24 mouse cellular contexts compared by ENCODE assay signal in the genomic region with DNA sequence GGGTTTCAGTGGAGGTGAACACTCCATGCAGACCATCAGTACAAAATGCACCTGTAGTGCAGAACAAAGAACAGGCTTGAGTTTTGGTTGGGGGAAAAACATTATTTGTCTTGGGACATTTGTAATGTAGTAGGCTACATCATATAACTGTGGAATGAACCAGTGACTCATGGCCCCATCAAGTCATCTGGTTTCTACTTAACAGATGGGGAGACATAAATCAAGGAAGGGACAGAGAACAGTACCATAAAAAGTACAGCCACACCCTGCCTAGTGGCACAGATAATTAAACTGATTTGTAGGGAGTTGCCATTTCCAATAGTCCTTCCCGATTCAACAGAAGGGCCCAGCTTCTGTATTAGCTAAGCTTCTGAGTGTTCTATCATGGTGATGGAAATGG.
DNase-seq lines count a peak whose midpoint lies in the region.
"Had no signal": no experiment of that assay in that cellular context is flagged by ENCODE, and none has a peak within 500 bp of the region (broad histone marks: within the 10 kb centered on the region; RNA-seq: fewer than 3 reads in every experiment).

No protein-coding gene starts in this region.

- peak; percentile 1 for DNase-seq in cerebellum, adult 11-12 months
- no peak for DNase-seq in cerebellum, postnatal 25 days
- DNase-seq in heart, embryonic 10.5 days (ENCODE audit: low spot score), result peak; percentile 30
- DNase-seq in heart, postnatal 10 days, result no peak
- peak; percentile 29 for DNase-seq in 3134 (ENCODE audit: extremely low read depth, insufficient read length, low spot score)
- DNase-seq in large intestine, adult 2 months (ENCODE audit: low read depth, low spot score), result peak; percentile 54
- no peak for DNase-seq in frontal cortex, postnatal 36 days (ENCODE audit: low spot score in 2 of 2)
- DNase-seq in urinary bladder, adult 18-20 months (ENCODE audit: low spot score in 2 of 2), result no peak
- DNase-seq: adrenal gland, postnatal 14 days; B cell, adult 2 months; cerebellum, adult 11 months; embryo, embryonic 11 days; gastrocnemius, postnatal 10 days; heart, postnatal 14 days; heart, postnatal 4 days; kidney, adult 11 months had no signal

- H3K9me3 ChIP-seq in heart, embryonic 10.5 days, result no peaks in the 10 kb centered on the region
- H3K9me3 ChIP-seq: embryonic facial prominence, embryonic 10.5 days; embryonic facial prominence, embryonic 13.5 days; forebrain, embryonic 10.5 days; forebrain, embryonic 13.5 days; heart, embryonic 12.5 days; heart, embryonic 15.5 days had no signal

- H3K27me3 ChIP-seq in heart, embryonic 10.5 days (ENCODE audit: insufficient read depth, poor library complexity, severe bottlenecking), result no peaks in the 10 kb centered on the region
- H3K27me3 ChIP-seq: embryonic facial prominence, embryonic 13.5 days; forebrain, embryonic 13.5 days; heart, embryonic 12.5 days; heart, embryonic 15.5 days had no signal

- intact Hi-C loops in heart, postnatal 10 days (cut with DNase I), result no loop called here

- H3K36me3 ChIP-seq in heart, embryonic 10.5 days, result no peaks in the 10 kb centered on the region

- WGBS in heart, embryonic 10.5 days, result 91% methylated on average over 1 of the region's 1 CpGs
- 16% methylated on average over 1 of the region's 1 CpGs for WGBS in large intestine, adult 2 months

- H3K27ac ChIP-seq in heart, embryonic 10.5 days, result no peak overlapping the region
- H3K27ac ChIP-seq: embryonic facial prominence, embryonic 10.5 days; embryonic facial prominence, embryonic 13.5 days; forebrain, embryonic 10.5 days; forebrain, embryonic 13.5 days; heart, embryonic 15.5 days; hindbrain, embryonic 14.5 days; hindbrain, postnatal 0 days had no signal

- H3K4me1 ChIP-seq in heart, embryonic 10.5 days, result peaks cover 5% of the 10 kb centered on the region
- H3K4me1 ChIP-seq: forebrain, embryonic 10.5 days; forebrain, embryonic 13.5 days had no signal

- H3K4me3 ChIP-seq in heart, embryonic 10.5 days, result no peak overlapping the region
- H3K4me3 ChIP-seq: embryonic facial prominence, embryonic 10.5 days; embryonic facial prominence, embryonic 13.5 days; forebrain, embryonic 10.5 days; forebrain, embryonic 13.5 days; heart, embryonic 12.5 days; heart, embryonic 15.5 days had no signal

Comparison
In these comparisons a context has a peak if more than half of its experiments do, and no peak if none do; other contexts are left out.
1. DNase-seq: peak in cerebellum, adult 11-12 months (single experiment), heart, embryonic 10.5 days (single experiment), 3134 (single experiment) and large intestine, adult 2 months (single experiment); none in cerebellum, postnatal 25 days (0 of 2), heart, postnatal 10 days (0 of 2), frontal cortex, postnatal 36 days (0 of 2) and urinary bladder, adult 18-20 months (0 of 2).